Mouse (Mus musculus) hindbrain, embryonic 16.5 days (tissue): Measurements from ENCODE around the gene Rfxap. TPM values are rescaled to one million over a fixed set of nuclear protein-coding genes. Genes with fewer than 3 reads are reported as not detected.
A peak's percentile ranks its signal among the peaks of the same experiment; 100 is the strongest.

ENCODE experiments used
- ATAC-seq: fragments of 200-750 bp; cut with Nextera tagmentation; 2 replicates; pipeline ENCODE4 v1.8.0; 2017; ENCODE audit warnings: moderate TSS enrichment, moderate library complexity
- H3K27ac ChIP-seq: fragments of 300-500 bp; sonication (generic); 2 replicates; pipeline ENCODE4 v1.5.1; 2014; ENCODE audit warnings: low read depth, mild to moderate bottlenecking, control low read depth, low read length, moderate library complexity
- H3K27me3 ChIP-seq: fragments of 300-500 bp; sonication (generic); replicated peaks from 2 replicates; pipeline ENCODE4 v1.6.1; 2014; ENCODE audit warnings: low read length; ENCODE audit not compliant: control insufficient read depth, insufficient read depth
- H3K36me3 ChIP-seq: fragments of 300-500 bp; sonication (generic); 2 replicates; pipeline ENCODE4 v1.6.1; 2014; ENCODE audit warnings: mild to moderate bottlenecking, low read length, moderate library complexity, mixed read lengths; ENCODE audit not compliant: control insufficient read depth, insufficient read depth
- H3K4me1 ChIP-seq: fragments of 300-500 bp; sonication (generic); 2 replicates; pipeline ENCODE4 v1.6.1; 2014; ENCODE audit warnings: low read depth, low read length; ENCODE audit not compliant: control insufficient read depth, insufficient read depth
- H3K4me2 ChIP-seq: fragments of 300-500 bp; sonication (generic); 2 replicates; pipeline ENCODE4 v1.6.1; 2014; ENCODE audit warnings: mild to moderate bottlenecking, low read length, control low read depth, moderate library complexity
- H3K4me3 ChIP-seq: fragments of 300-500 bp; sonication (generic); 2 replicates; pipeline ENCODE4 v1.5.1; 2014; ENCODE audit warnings: mild to moderate bottlenecking, low read length, control low read depth, moderate library complexity
- H3K9ac ChIP-seq: fragments of 300-500 bp; sonication (generic); 2 replicates; pipeline ENCODE4 v1.6.1; 2014; ENCODE audit warnings: low read depth, mild to moderate bottlenecking, control low read depth, low read length, moderate library complexity
- H3K9me3 ChIP-seq: fragments of 300-500 bp; sonication (generic); 2 replicates; pipeline ENCODE4 v1.6.1; 2014; ENCODE audit warnings: mild to moderate bottlenecking, low read length, moderate library complexity; ENCODE audit not compliant: control insufficient read depth
- WGBS: fragments of 180-500 bp; shearing (Covaris S2); extraction: QIAGEN DNeasy Blood & Tissue Kit; methylation state at CpG from one replicate; pipeline ENCODE4 v1.1.7; 2014; 5-methylcytosine and 5-hydroxymethylcytosine counted together
- polyA plus RNA-seq: library from polyadenylated mRNA; unstranded; fragments of >200 nt; fragmentation: Nextera tagmentation; extraction: Ambion mirVana; gene quantifications from 2 replicates; pipeline ENCODE4 v1.2.1, GENCODE M21; 2015

The Rfxap gene
- polyA plus RNA-seq, 1 experiment from 2014 or later, result 42.0 TPM

- no peak overlapping the region for H3K27ac ChIP-seq
- no peak for ATAC-seq
- H3K4me2 ChIP-seq, result no peak overlapping the region
- H3K9me3 ChIP-seq, result no peaks in the 10 kb centered on the region
- peaks cover 8% of the 10 kb centered on the region for H3K4me1 ChIP-seq
- H3K4me3 ChIP-seq, result no peak overlapping the region
- H3K27me3 ChIP-seq, result no peaks in the 10 kb centered on the region
- 43% methylated on average over 15 of the region's 15 CpGs for WGBS
- no peak overlapping the region for H3K9ac ChIP-seq
- no peaks in the 10 kb centered on the region for H3K36me3 ChIP-seq
Measured at GRCm38 (mm10) chr3:54760321-54761115, 47.1 kb downstream of the Rfxap start.

DNA sequence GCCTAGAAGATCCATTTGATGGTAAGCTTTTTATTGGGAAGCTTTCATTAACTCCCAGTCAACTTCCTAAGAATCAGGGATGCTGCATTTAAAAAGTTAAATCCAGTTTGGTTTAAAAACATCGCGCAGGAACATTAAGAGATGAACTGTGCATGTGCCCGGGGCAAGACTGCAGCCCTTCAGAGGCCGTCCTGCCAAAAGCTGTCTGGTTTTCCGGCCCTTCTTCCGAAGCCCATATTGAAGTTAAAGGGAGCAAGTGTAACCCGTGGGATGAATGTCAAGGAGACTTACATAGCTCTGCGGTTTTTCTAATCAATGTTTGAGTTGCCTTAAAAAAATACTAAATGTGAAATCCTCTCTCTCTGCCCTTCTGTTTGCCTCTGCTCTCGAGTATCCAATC, 48.4 kb downstream of the Rfxap start:
- ATAC-seq, result no peak
- H3K27me3 ChIP-seq, result no peaks in the 10 kb centered on the region
- WGBS, result 77% methylated on average over 9 of the region's 9 CpGs
- no peaks in the 10 kb centered on the region for H3K9me3 ChIP-seq
- peaks cover 8% of the 10 kb centered on the region for H3K4me1 ChIP-seq
- no peak overlapping the region for H3K9ac ChIP-seq
- no peak overlapping the region for H3K27ac ChIP-seq
- no peak overlapping the region for H3K4me3 ChIP-seq
- H3K36me3 ChIP-seq, result no peaks in the 10 kb centered on the region
- no peak overlapping the region for H3K4me2 ChIP-seq

DNA sequence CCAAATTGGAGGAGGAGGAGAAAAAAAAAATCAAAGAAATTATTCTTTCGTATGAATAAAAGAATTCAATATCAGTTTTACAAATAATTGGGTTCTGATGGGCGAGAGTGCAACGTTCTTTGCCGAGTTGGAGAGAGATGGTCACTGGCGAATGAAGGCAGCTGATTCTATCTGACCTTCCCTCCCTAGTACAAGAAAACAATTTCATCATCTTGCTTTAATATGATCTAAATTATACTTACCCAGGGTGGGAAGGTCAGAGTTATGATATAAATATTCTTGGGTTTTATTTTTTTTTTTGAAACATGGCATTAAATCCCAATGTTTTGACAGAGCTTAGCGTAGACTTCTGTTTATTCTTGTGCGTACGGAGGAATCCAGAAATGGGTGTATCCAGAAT, 50.1 kb downstream of the Rfxap start:
- Histone ChIP-seq H3K9ac (no peak overlapping the region), H3K9me3 (no peaks in the 10 kb centered on the region), H3K27me3 (no peaks in the 10 kb centered on the region), H3K4me2 (no peak overlapping the region), H3K27ac (no peak overlapping the region), H3K4me1 (peaks cover 8% of the 10 kb centered on the region), H3K36me3 (no peaks in the 10 kb centered on the region), H3K4me3 (no peak overlapping the region)
- no peak for ATAC-seq
- 87% methylated on average over 8 of the region's 8 CpGs for WGBS

- 3% methylated on average over 11 of the region's 11 CpGs for WGBS
- no peaks in the 10 kb centered on the region for H3K27me3 ChIP-seq
- peaks cover 7% of the 10 kb centered on the region for H3K4me1 ChIP-seq
- H3K36me3 ChIP-seq, result no peaks in the 10 kb centered on the region
- peak; percentile 60; the same call in 1 of the 2 replicates for ATAC-seq
- peak overlapping the region; percentile 71 for H3K4me2 ChIP-seq
- H3K4me3 ChIP-seq, result peak overlapping the region; percentile 52
- no peak overlapping the region for H3K27ac ChIP-seq
- no peaks in the 10 kb centered on the region for H3K9me3 ChIP-seq
- peak overlapping the region; percentile 86 for H3K9ac ChIP-seq
Measured at GRCm38 (mm10) chr3:54756058-54756457, 51.5 kb downstream of the Rfxap start.

DNA sequence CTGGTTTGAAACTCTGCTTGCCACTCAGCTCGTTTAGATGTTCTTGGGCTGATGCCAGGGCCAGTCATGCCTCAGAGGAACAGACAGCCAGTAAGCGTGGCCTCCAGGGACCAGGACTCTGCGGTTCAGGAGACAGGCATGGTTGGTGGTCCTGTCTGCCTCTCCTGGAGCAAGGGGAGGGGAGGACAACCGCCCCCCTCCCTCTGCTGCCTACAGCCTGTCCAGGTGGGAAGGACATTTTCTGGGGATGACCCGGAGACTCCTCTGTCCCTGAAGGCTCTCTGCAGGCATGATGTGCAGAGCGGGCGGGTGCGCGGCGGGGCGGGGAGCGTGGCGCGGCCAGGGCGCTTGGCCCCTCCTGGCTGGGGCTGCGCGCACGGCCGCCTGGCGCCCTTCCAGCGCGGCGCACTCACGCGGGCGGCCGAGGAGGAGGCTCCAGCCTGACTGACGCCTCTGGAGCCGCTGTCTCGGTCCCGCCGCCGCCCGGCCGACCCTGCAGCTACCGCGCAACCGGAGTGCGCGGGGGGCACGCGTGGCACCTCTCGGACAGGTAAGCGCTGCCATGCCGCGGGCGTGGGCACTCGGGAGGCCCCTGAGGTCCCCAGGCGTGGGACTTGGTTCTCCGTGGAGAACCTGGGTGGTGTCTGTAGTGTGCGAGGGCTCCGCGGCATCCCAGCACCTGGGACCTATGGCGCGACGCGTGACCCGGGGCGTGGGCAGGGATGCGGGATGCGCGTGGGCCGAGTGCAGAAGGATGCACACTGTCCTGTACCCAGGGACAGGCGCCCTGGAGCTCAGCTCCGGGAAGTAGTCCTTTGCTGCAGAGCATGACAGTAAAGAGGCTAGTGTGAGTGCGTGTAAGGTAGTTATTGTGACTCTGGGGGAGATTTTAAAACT, 52.2 kb downstream of the Rfxap start, which contains the start of gene Smad9:
Gene Smad9, plus strand, starts transcription at position 438 of the 897 bp plus-strand sequence.
- H3K4me1 ChIP-seq, result peaks cover 5% of the 10 kb centered on the region; the same call in 1 of the 2 replicates
- H3K4me2 ChIP-seq, result peak within 1 kb of the TSS; percentile 71
- 0 out of 2 replicates have a peak, but pooled peaks cover 2% of the 10 kb centered on the region for H3K36me3 ChIP-seq
- H3K4me3 ChIP-seq, result peak within 1 kb of the TSS; percentile 52
- ATAC-seq, result peak; percentile 88
- H3K9me3 ChIP-seq, result no peaks in the 10 kb centered on the region
- peak within 1 kb of the TSS; percentile 86 for H3K9ac ChIP-seq
- H3K27me3 ChIP-seq, result no peaks in the 10 kb centered on the region
- whole genome bisulfite sequencing, result under 1% methylated on average over 43 of the region's 66 CpGs
- H3K27ac ChIP-seq, result no peak within 1 kb of the TSS

GRCm38 (mm10) chr3:54753411-54753810, 54.2 kb downstream of the Rfxap start:
- Histone ChIP-seq H3K27ac (no peak overlapping the region), H3K9me3 (no peaks in the 10 kb centered on the region), H3K27me3 (no peaks in the 10 kb centered on the region), H3K4me2 (no peak overlapping the region), H3K4me1 (peaks cover 5% of the 10 kb centered on the region; the same call in 1 of the 2 replicates), H3K4me3 (no peak overlapping the region), H3K36me3 (peaks cover 12% of the 10 kb centered on the region; the same call in 1 of the 2 replicates), H3K9ac (no peak overlapping the region)
- WGBS, result 81% methylated on average over 4 of the region's 4 CpGs
- no peak for ATAC-seq

Other genes with a start within 250 kb of the Rfxap start
- gene Supt20, start 115.0 kb downstream of the Rfxap start, polyA plus RNA-seq, result 70.6 and 87.8 TPM in 2 replicates
- gene Gm21958, start 93.4 kb downstream of the Rfxap start, polyA plus RNA-seq, result 0.43 TPM in 1 of 2 replicates, not detected in the other
- gene Exosc8, start 72.4 kb downstream of the Rfxap start, polyA plus RNA-seq, result 69.9 and 71.6 TPM in 2 replicates
- gene Alg5, start 72.3 kb downstream of the Rfxap start, polyA plus RNA-seq, result 46.2 and 47.9 TPM in 2 replicates
- 0.57 and 0.90 TPM in 2 replicates for gene Smad9, start 52.2 kb downstream of the Rfxap start, polyA plus RNA-seq
- gene Sertm1, start 108.1 kb upstream of the Rfxap start, polyA plus RNA-seq, result 1.7 and 1.9 TPM in 2 replicates
- 1.1 and 1.4 TPM in 2 replicates for gene Ccna1, start 247.7 kb upstream of the Rfxap start, polyA plus RNA-seq